Mouse (Mus musculus): Measurements from ENCODE around the gene Miga2.
A peak's percentile ranks its signal among the peaks of the same experiment; 100 is the strongest.
"Not testable (repeated sequence)": the region's sequence is repeated elsewhere in the genome, so short reads cannot be mapped to it uniquely, and the experiment has no call there.

Miga2 gene

DNA sequence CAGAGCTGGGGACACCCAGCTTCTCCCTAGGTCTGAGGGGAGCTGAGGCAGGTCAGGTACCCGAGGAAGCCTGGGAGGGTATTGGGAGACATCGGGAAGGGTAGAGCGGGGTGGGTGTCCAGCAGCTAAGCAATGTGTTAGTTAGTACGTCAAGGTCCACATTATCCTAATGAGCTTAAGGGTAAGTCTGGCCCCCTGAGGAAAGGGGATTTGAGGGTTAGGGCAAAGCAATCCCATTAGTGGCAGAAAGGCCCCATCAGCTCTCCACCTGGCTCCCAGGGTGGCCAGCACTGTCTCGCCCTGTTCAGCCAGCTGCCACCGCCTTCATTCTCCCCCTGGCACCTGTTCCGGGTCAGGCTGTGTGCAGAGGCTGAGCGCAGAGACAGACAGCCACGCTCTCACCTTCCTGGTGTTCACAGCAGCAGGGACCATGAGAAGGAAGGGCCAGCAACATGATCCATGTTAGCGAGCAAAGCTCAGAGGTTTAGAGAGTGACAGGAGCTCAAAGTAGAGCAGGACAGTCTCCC is 34.0 kb downstream of the Miga2 start:
- no peak for DNase-seq (ENCODE audit: low spot score)

DNA sequence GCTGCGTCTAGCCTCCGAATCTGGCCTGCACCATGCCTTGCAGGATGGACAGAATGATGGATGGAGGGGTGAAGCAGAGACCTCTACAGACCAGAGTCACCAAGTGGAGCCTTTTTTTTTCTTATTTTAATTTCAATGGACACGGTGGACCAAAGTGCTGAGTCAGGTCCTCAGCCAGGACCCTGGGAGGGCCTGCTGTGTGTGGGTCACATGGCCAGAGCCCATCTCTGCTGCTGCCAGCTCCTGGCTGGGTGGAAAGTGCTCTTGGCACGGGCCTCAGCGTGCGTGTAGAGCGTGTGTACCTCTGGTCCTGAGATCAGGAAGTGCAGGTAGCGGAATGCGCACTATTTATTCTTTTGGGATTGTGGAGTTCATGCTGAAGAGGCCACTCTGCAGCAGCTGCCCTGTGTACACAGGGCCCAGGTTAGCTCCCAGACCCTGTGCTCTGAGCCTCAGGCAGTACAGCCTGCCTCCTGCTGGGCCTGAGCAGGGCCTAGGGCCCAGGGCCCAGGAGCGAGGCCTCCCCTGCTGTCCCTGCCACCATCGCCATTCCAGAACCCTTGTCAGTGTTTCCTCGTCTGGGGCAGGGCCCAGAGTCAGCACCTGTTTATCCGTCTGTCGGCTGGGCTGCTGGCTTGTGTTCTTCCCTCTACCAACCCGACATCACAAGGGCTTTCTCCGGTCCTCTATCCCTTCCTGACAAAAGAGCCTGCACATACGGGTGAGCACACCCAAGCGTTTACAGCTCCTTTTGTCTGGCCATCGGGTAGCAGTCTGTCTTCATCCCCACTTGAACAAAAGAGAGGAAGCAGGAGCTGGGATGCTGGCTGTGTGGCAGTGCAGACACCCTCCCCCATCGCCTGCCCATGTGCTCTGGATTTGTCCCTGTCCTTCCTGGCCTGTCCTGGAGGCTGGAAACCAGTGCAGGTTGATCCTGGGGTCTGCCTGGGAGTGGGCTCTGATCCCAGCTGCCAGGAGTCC is 35.4 kb downstream of the Miga2 start:
- no peak for DNase-seq (ENCODE audit: low spot score)

GRCm38 (mm10) chr2:30401581-30401980 is 37.5 kb downstream of the Miga2 start:
- no peak for DNase-seq (ENCODE audit: low spot score)

GRCm38 (mm10) chr2:30402351-30402826 is 38.4 kb downstream of the Miga2 start:
- DNase-seq (ENCODE audit: low spot score), result no peak

- DNase-seq (ENCODE audit: low spot score), result no peak
These were observed 38.8 kb downstream of the Miga2 start for GRCm38 (mm10) chr2:30402843-30403242.

GRCm38 (mm10) chr2:30403870-30404269 is 39.8 kb downstream of the Miga2 start:
- DNase-seq (ENCODE audit: low spot score), result no peak

GRCm38 (mm10) chr2:30407221-30407620 is 43.2 kb downstream of the Miga2 start:
- DNase-seq (ENCODE audit: low spot score), result no peak

DNA sequence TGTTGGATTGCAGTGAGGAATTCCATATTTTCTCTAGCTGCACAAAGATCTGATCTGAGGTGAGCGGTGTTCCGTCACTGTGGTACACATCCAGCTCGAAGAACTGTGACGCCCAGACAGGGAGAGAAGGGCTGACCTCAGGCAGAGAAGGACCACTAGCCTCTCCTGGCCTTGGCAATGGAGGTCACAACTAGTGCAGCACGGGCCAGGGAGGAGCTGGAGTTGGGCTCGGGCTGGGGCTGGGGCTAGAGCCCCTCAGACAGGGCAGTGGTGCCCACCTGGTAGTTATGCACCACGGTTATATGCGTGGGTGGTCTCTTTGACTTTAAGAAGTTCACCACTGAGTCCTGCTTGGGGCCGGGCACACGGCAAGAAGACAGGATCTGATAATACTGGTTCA is 43.7 kb downstream of the Miga2 start:
- no peak for DNase-seq (ENCODE audit: low spot score)

- no peak for DNase-seq (ENCODE audit: low spot score)
These were observed 44.5 kb downstream of the Miga2 start for GRCm38 (mm10) chr2:30408452-30409100.

DNA sequence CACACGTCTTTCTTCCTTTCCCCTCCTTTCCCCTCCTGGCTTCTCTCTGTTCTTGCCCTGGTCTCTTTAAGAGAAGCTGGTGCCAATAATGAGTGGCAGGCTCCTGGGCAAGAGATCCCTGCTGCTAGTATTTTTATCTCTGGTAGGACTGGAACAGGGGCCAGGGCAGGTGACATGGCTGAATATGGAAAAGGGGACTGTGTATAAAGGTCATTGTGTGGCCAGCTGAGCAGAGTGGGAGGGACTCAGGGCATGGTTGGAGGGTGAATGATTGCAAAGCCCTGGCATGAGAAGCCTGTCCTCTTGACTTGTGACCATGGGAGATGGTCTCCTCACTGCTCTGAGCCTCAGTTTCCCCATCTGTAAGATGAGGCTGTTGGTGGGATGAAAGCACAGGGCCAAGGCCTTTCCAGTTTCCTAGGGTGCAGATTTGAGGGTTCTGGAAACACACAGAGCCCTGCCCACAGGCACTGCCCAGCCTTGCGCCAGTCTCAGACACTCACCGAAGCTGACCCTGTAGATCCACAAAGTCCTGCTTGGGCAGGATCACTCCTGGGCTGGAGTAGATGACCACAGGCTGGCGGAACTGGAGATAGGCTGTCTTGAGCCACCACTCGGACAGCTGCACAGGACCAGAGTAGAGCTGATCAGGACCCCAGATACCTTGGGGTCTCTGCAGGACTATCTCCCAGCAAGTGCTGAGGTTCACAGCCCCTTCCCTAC is 45.6 kb downstream of the Miga2 start:
- no peak for DNase-seq (ENCODE audit: low spot score)

- no peak for DNase-seq (ENCODE audit: low spot score)
These were observed 49.3 kb downstream of the Miga2 start for GRCm38 (mm10) chr2:30413038-30413973.

DNA sequence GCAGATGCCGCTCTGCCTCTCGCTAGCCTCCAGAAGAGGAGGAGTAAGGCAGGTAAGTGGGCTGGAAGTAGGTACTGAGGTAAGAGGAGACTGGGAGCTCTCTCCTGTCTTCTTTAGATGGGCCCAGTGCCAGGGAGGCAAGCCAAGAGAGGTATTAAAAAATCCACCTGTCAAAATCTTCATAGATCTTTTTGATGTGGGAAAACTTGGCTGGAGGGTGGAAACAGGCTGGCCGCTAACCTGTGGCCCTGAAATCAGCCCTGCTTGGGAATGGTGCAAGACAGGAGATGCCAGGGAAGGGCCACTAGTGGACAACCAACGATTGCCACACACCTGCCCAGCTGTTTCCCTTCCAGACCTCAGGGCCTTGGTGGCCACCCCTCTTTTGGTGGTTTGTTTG is 50.1 kb downstream of the Miga2 start:
- DNase-seq (ENCODE audit: low spot score), result no peak

DNA sequence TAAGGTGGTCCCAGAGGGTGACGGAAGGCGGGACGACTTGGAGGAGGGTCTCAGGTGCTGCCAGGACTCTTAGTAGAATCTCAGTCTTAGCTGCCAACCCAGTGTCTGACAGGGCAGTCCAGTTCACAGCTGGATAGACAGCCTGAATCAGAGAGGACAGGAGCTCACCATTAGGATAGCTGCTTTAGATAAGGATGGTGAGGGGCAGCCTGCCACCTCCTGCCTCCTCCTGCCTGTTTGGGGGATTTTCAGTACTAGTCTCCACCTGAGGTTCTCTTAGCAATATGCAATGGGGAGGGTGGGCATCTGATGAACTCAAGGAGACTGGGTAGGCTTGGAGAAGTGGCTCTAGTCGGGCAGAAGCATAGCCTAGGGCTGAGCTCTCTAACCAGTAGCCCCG is 50.6 kb downstream of the Miga2 start:
- DNase-seq (ENCODE audit: low spot score), result no peak

- DNase-seq (ENCODE audit: low spot score), result peak; percentile 94
These were observed 51.3 kb downstream of the Miga2 start, which contains the start of gene Crat for GRCm38 (mm10) chr2:30415157-30415935. Gene Crat (minus strand): TSS chr2:30415813.

GRCm38 (mm10) chr2:30415936-30416648 is 52.1 kb downstream of the Miga2 start, which contains the start of gene Ptpa:
Gene Ptpa (plus strand): TSS chr2:30416039.
- peak; percentile 93 for DNase-seq (ENCODE audit: low spot score)

GRCm38 (mm10) chr2:30416649-30416965 is 52.6 kb downstream of the Miga2 start:
- DNase-seq (ENCODE audit: low spot score), result no peak

DNA sequence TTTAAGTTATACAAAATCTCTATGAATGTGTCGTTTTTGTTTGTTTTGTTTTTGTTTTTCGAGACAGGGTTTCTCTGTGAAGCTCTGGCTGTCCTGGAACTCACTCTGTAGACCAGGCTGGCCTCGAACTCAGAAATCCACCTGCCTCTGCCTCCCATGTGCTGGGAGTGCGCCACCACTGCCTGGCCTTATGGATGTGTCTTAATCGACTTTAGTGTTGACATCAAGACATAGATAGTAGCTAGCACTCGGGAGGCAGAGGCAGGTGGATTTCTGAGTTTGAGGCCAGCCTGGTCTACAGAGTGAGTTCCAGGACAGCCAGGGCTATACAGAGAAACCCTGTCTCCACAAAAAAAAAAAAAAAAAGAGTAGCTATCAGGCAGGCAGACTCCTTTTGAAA is 53.1 kb downstream of the Miga2 start:
- DNase-seq (ENCODE audit: low spot score), result not testable (repeated sequence)

DNA sequence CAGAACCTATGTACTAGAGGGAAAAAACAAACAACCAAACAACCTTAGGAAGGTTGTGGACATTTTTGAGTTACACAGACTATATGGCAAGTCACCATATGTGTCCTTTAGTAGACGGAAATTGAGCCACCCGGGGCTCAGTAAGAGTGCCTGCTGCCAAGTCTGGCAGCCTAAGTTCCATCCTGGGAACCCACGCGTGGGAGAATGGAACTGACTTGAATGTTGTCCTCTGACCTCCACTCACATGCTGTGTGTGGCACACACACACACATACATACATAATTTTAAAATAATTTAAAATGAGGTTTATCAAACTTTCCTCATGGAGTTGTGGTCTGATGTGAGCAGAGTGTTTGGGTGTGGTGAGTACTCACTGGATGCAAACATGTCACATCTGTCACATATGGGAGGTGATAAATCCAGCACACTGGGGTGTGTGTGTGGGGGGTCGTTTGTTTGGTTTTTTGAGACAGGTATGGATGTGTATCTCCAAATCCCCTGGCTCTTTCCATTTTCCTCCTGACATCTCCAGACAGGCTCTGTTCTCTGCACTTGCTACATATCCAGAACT is 53.6 kb downstream of the Miga2 start:
- DNase-seq (ENCODE audit: low spot score), result no peak

DNA sequence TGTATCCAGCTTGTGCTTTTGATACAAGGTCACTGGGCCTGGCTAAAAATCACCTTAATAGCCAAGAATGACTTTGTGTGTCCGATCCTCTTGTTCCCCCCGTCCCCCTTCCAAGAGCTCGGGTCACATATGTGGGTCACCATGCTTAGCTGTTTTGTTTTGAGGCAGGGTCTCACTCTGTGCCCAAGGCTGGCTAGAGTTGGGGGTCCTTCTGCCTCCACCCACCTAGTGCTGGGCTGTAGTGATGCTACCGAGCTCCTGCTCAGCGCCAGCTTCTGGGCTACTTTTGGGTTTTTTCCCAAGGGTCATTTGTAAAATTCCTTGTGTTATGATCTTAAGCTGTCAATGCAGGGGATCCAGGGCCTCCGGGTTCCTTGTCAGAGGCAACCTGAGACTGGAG is 54.2 kb downstream of the Miga2 start:
- DNase-seq (ENCODE audit: low spot score), result no peak

Data from urinary bladder, postnatal 14 days (tissue).